Mouse (Mus musculus) ES-E14 (cell line): ENCODE results near the gene Serpinb2.

ENCODE experiments used
- MAFK ChIP-seq: IDR thresholded peaks from 2 replicates; pipeline ENCODE4 v1.6.1; 2014; ENCODE audit warnings: mild to moderate bottlenecking, low read depth, low read length, inconsistent platforms; ENCODE audit not compliant: insufficient read depth
- ZC3H11A ChIP-seq: IDR thresholded peaks from 2 replicates; pipeline ENCODE4 v1.6.1; 2012; ENCODE audit warnings: low read depth, mild to moderate bottlenecking, inconsistent platforms, low read length, borderline replicate concordance

- TF ChIP-seq MAFK (no peak), ZC3H11A (no peak)
These were observed 22.5 kb downstream of the Serpinb2 start for GRCm38 (mm10) chr1:107533736-107534135.
